Mouse (Mus musculus): ENCODE data around the gene St6galnac3. TPM values are rescaled to one million over a fixed set of nuclear protein-coding genes. Genes with fewer than 3 reads are reported as not detected.
A peak's percentile ranks its signal among the peaks of the same experiment; 100 is the strongest.

Gene St6galnac3
- polyA plus RNA-seq, 1 experiment from 2014 or later = 23.2 TPM

- no peak overlapping the region for H3K4me2 ChIP-seq (ENCODE audit: low read length)
- no peaks in the 10 kb centered on the region for H3K9me3 ChIP-seq (replicated peaks; ENCODE audit: control insufficient read depth, low read length)
- no peak overlapping the region for H3K27ac ChIP-seq (ENCODE audit: low read depth, low read length)
- DNase-seq (ENCODE audit: low spot score) (peak; percentile 24), ATAC-seq (no peak)
- no peak overlapping the region for H3K9ac ChIP-seq (ENCODE audit: low read length)
- 67% methylated on average over 5 of the region's 5 CpGs for WGBS
- no peaks in the 10 kb centered on the region for H3K27me3 ChIP-seq (replicated peaks; ENCODE audit: control insufficient read depth, insufficient read depth, low read length)
- no peak overlapping the region for H3K4me3 ChIP-seq (ENCODE audit: low read depth, low read length)
- no peaks in the 10 kb centered on the region for H3K4me1 ChIP-seq (ENCODE audit: control insufficient read depth, insufficient read depth, low read length)
- no peaks in the 10 kb centered on the region for H3K36me3 ChIP-seq (ENCODE audit: control insufficient read depth, insufficient read depth, low read length)
Observed at GRCm38 (mm10) chr3:153641805-153642204, 83.2 kb downstream of the St6galnac3 start.

GRCm38 (mm10) chr3:153637336-153637735, 87.6 kb downstream of the St6galnac3 start:
- no peaks in the 10 kb centered on the region for H3K36me3 ChIP-seq (ENCODE audit: control insufficient read depth, insufficient read depth, low read length)
- H3K27me3 ChIP-seq (replicated peaks; ENCODE audit: control insufficient read depth, insufficient read depth, low read length) = no peaks in the 10 kb centered on the region
- no peak overlapping the region for H3K4me3 ChIP-seq (ENCODE audit: low read depth, low read length)
- no peak overlapping the region for H3K27ac ChIP-seq (ENCODE audit: low read depth, low read length)
- H3K4me2 ChIP-seq (ENCODE audit: low read length) = no peak overlapping the region
- ATAC-seq (no peak), DNase-seq (ENCODE audit: low spot score) (peak; percentile 23)
- H3K9ac ChIP-seq (ENCODE audit: low read length) = no peak overlapping the region
- no peaks in the 10 kb centered on the region for H3K4me1 ChIP-seq (ENCODE audit: control insufficient read depth, insufficient read depth, low read length)
- no CpG with 5 or more reads among the region's 1 CpGs for WGBS
- H3K9me3 ChIP-seq (replicated peaks; ENCODE audit: control insufficient read depth, low read length) = no peaks in the 10 kb centered on the region

- H3K4me1 ChIP-seq (ENCODE audit: control insufficient read depth, insufficient read depth, low read length) = no peaks in the 10 kb centered on the region
- H3K4me3 ChIP-seq (ENCODE audit: low read depth, low read length) = no peak overlapping the region
- DNase-seq (ENCODE audit: low spot score) = no peak
- no peaks in the 10 kb centered on the region for H3K9me3 ChIP-seq (replicated peaks; ENCODE audit: control insufficient read depth, low read length)
- no peaks in the 10 kb centered on the region for H3K27me3 ChIP-seq (replicated peaks; ENCODE audit: control insufficient read depth, insufficient read depth, low read length)
- no peak overlapping the region for H3K27ac ChIP-seq (ENCODE audit: low read depth, low read length)
- no peaks in the 10 kb centered on the region for H3K36me3 ChIP-seq (ENCODE audit: control insufficient read depth, insufficient read depth, low read length)
- ATAC-seq = no peak
- WGBS = 77% methylated on average over 7 of the region's 7 CpGs
- no peak overlapping the region for H3K4me2 ChIP-seq (ENCODE audit: low read length)
- no peak overlapping the region for H3K9ac ChIP-seq (ENCODE audit: low read length)
Observed at GRCm38 (mm10) chr3:153636804-153637153, 88.2 kb downstream of the St6galnac3 start.

GRCm38 (mm10) chr3:153636094-153636803, 88.7 kb downstream of the St6galnac3 start:
- H3K4me2 ChIP-seq (ENCODE audit: low read length) = no peak overlapping the region
- no peaks in the 10 kb centered on the region for H3K27me3 ChIP-seq (replicated peaks; ENCODE audit: control insufficient read depth, insufficient read depth, low read length)
- H3K9ac ChIP-seq (ENCODE audit: low read length) = no peak overlapping the region
- 49% methylated on average over 2 of the region's 2 CpGs for WGBS
- H3K9me3 ChIP-seq (replicated peaks; ENCODE audit: control insufficient read depth, low read length) = no peaks in the 10 kb centered on the region
- no peaks in the 10 kb centered on the region for H3K36me3 ChIP-seq (ENCODE audit: control insufficient read depth, insufficient read depth, low read length)
- no peak overlapping the region for H3K4me3 ChIP-seq (ENCODE audit: low read depth, low read length)
- H3K27ac ChIP-seq (ENCODE audit: low read depth, low read length) = no peak overlapping the region
- ATAC-seq = no peak
- DNase-seq (ENCODE audit: low spot score) = no peak
- H3K4me1 ChIP-seq (ENCODE audit: control insufficient read depth, insufficient read depth, low read length) = no peaks in the 10 kb centered on the region

- no peak overlapping the region for H3K4me3 ChIP-seq (ENCODE audit: low read depth, low read length)
- DNase-seq (ENCODE audit: low spot score) = no peak
- H3K27ac ChIP-seq (ENCODE audit: low read depth, low read length) = no peak overlapping the region
- 90% methylated on average over 10 of the region's 10 CpGs for WGBS
- H3K4me1 ChIP-seq (ENCODE audit: control insufficient read depth, insufficient read depth, low read length) = no peaks in the 10 kb centered on the region
- H3K36me3 ChIP-seq (ENCODE audit: control insufficient read depth, insufficient read depth, low read length) = no peaks in the 10 kb centered on the region
- H3K27me3 ChIP-seq (replicated peaks; ENCODE audit: control insufficient read depth, insufficient read depth, low read length) = no peaks in the 10 kb centered on the region
- no peaks in the 10 kb centered on the region for H3K9me3 ChIP-seq (replicated peaks; ENCODE audit: control insufficient read depth, low read length)
- H3K9ac ChIP-seq (ENCODE audit: low read length) = no peak overlapping the region
- no peak for ATAC-seq
- H3K4me2 ChIP-seq (ENCODE audit: low read length) = no peak overlapping the region
Observed at GRCm38 (mm10) chr3:153631988-153632672, 92.8 kb downstream of the St6galnac3 start.

- no peak overlapping the region for H3K4me3 ChIP-seq (ENCODE audit: low read depth, low read length)
- 91% methylated on average over 5 of the region's 5 CpGs for WGBS
- H3K9me3 ChIP-seq (replicated peaks; ENCODE audit: control insufficient read depth, low read length) = no peaks in the 10 kb centered on the region
- no peak for ATAC-seq
- no peak overlapping the region for H3K4me2 ChIP-seq (ENCODE audit: low read length)
- no peak overlapping the region for H3K9ac ChIP-seq (ENCODE audit: low read length)
- DNase-seq (ENCODE audit: low spot score) = no peak
- H3K4me1 ChIP-seq (ENCODE audit: control insufficient read depth, insufficient read depth, low read length) = no peaks in the 10 kb centered on the region
- no peaks in the 10 kb centered on the region for H3K27me3 ChIP-seq (replicated peaks; ENCODE audit: control insufficient read depth, insufficient read depth, low read length)
- no peaks in the 10 kb centered on the region for H3K36me3 ChIP-seq (ENCODE audit: control insufficient read depth, insufficient read depth, low read length)
- H3K27ac ChIP-seq (ENCODE audit: low read depth, low read length) = no peak overlapping the region
Observed at GRCm38 (mm10) chr3:153626237-153626636, 98.7 kb downstream of the St6galnac3 start.

GRCm38 (mm10) chr3:153618976-153619375, 106.0 kb downstream of the St6galnac3 start:
- Histone ChIP-seq H3K36me3 (ENCODE audit: control insufficient read depth, insufficient read depth, low read length) (no peaks in the 10 kb centered on the region), H3K4me3 (ENCODE audit: low read depth, low read length) (no peak overlapping the region), H3K9me3 (replicated peaks; ENCODE audit: control insufficient read depth, low read length) (no peaks in the 10 kb centered on the region), H3K27ac (ENCODE audit: low read depth, low read length) (no peak overlapping the region), H3K27me3 (replicated peaks; ENCODE audit: control insufficient read depth, insufficient read depth, low read length) (no peaks in the 10 kb centered on the region), H3K4me2 (ENCODE audit: low read length) (no peak overlapping the region), H3K9ac (ENCODE audit: low read length) (no peak overlapping the region), H3K4me1 (ENCODE audit: control insufficient read depth, insufficient read depth, low read length) (no peaks in the 10 kb centered on the region; the same call in 1 of the 2 replicates)
- 95% methylated on average over 7 of the region's 7 CpGs for WGBS
- no peak for ATAC-seq
- no peak for DNase-seq (ENCODE audit: low spot score)

GRCm38 (mm10) chr3:153616849-153617248, 108.1 kb downstream of the St6galnac3 start:
- Histone ChIP-seq H3K36me3 (ENCODE audit: control insufficient read depth, insufficient read depth, low read length) (no peaks in the 10 kb centered on the region), H3K9me3 (replicated peaks; ENCODE audit: control insufficient read depth, low read length) (no peaks in the 10 kb centered on the region), H3K4me3 (ENCODE audit: low read depth, low read length) (no peak overlapping the region), H3K27ac (ENCODE audit: low read depth, low read length) (no peak overlapping the region), H3K4me2 (ENCODE audit: low read length) (no peak overlapping the region), H3K9ac (ENCODE audit: low read length) (no peak overlapping the region), H3K4me1 (ENCODE audit: control insufficient read depth, insufficient read depth, low read length) (no peaks in the 10 kb centered on the region; the same call in 1 of the 2 replicates), H3K27me3 (replicated peaks; ENCODE audit: control insufficient read depth, insufficient read depth, low read length) (no peaks in the 10 kb centered on the region)
- ATAC-seq (no peak), DNase-seq (ENCODE audit: low spot score) (no peak)
- 48% methylated on average over 8 of the region's 8 CpGs for WGBS

- DNase-seq (ENCODE audit: low spot score) = no peak
- H3K27ac ChIP-seq (ENCODE audit: low read depth, low read length) = no peak overlapping the region
- H3K9ac ChIP-seq (ENCODE audit: low read length) = no peak overlapping the region
- 84% methylated on average over 13 of the region's 13 CpGs for WGBS
- H3K27me3 ChIP-seq (replicated peaks; ENCODE audit: control insufficient read depth, insufficient read depth, low read length) = no peaks in the 10 kb centered on the region
- H3K36me3 ChIP-seq (ENCODE audit: control insufficient read depth, insufficient read depth, low read length) = no peaks in the 10 kb centered on the region
- no peaks in the 10 kb centered on the region for H3K9me3 ChIP-seq (replicated peaks; ENCODE audit: control insufficient read depth, low read length)
- 0 out of 2 replicates have a peak, but pooled peaks cover 3% of the 10 kb centered on the region for H3K4me1 ChIP-seq (ENCODE audit: control insufficient read depth, insufficient read depth, low read length)
- no peak overlapping the region for H3K4me2 ChIP-seq (ENCODE audit: low read length)
- ATAC-seq = no peak
- H3K4me3 ChIP-seq (ENCODE audit: low read depth, low read length) = no peak overlapping the region
Observed at GRCm38 (mm10) chr3:153610239-153610638, 114.7 kb downstream of the St6galnac3 start.

All from forebrain, embryonic 14.5 days (tissue).